Mouse (Mus musculus) G1E (cell line): Measurements from ENCODE around the gene Hspa1b.

Experiments used
- CTCF ChIP-seq: IDR thresholded peaks from 2 replicates; pipeline ENCODE4 v1.5.1; 2012; ENCODE audit warnings: low read depth, low read length, inconsistent platforms, mixed read lengths
- GATA1 ChIP-seq: IDR thresholded peaks from 2 replicates; pipeline ENCODE4 v1.6.1; 2012; ENCODE audit warnings: borderline replicate concordance, low read length, inconsistent platforms, mixed read lengths
- POLR2AphosphoS5 ChIP-seq: IDR thresholded peaks from 2 replicates; pipeline ENCODE4 v1.6.1; 2012; ENCODE audit warnings: low read depth, low read length, inconsistent platforms; ENCODE audit not compliant: insufficient replicate concordance
- TAL1 ChIP-seq: conservative IDR thresholded peaks from 2 replicates; pipeline ENCODE4 v1.6.1; 2012; ENCODE audit warnings: low read depth, low read length, inconsistent platforms, mixed read lengths

- TF ChIP-seq CTCF (no peak), GATA1 (no peak), POLR2AphosphoS5 (peak; percentile 68; the same call in 1 of the 2 replicates), TAL1 (no peak)
Observed at GRCm38 (mm10) chr17:34950514-34951455, 8.3 kb downstream of the Hspa1b start.
